Mouse (Mus musculus) right cerebral cortex, postnatal 25 days (tissue): Measurements from ENCODE around the gene Ttc12.
A peak's percentile ranks its signal among the peaks of the same experiment; 100 is the strongest.

Source experiments
- DNase-seq: peaks from one replicate; pipeline ENCODE4 v3.0.0; 2022

Gene Ttc12

DNA sequence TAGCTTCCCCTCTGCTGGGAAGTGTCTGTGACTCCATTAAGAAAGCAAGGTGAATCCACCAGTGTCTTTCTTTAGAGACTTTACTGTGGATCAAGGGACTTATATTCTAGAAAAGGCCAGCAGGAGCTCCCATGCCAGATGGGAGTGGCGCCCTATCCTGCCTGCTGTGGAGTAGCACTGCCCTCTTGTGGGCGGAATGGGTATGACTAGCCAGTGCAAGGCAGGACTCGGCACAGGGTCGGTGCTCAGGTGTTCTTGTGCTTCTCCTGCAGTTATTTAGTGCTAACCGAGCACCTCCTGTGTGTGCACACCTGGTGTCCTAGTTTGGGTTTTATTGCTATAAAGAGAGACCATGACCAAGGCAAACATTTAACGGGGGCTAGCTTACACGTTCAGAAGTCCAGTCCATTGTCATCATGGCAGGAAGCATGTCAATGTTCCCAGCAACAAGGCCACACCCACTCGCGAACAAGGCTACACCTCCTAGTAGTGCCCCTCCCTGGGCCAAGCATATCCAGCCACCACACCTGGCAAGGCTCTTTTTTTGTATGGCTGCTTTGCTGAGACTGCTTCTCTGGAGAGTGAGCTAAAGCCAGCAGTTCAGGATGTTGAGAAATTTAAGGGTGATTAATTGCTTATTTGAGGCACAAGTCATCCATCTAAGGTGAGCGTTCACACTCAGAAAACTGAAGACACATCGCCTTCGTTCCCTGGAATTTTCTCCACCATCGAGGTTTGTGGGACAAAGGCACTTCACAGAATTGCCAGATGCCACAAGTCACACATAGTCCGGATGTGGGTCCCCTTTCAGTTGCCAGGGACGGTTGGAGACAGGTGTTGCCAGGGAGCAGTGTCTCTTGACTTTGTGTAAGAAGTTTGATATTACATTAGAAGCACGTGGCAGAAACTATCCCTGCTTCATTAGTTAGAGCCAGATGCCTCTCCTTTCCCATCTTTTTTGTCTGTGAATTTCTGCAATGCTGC lies 3.2 kb upstream of the Ttc12 start:
- peak; percentile 79 for DNase-seq

DNA sequence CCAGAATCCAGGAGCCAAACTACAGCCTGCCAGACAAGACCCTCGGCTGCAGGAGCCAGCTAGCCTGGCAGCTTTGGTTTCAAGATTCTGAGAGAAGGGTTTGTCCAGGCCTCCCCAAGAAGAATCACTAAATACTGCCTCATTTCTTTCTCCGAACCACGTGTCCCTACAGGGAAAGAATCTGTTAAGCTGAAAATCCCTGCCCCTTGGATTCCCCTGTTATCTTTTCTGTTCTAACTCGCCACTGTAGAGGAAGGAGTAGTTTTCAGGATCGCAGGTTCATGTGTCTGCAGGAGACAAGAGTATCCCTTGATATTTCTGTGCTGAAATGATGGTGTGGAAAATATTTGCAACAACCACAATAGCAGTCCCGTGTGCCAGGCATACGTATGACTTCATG lies 2.2 kb upstream of the Ttc12 start:
- DNase-seq, result no peak

DNA sequence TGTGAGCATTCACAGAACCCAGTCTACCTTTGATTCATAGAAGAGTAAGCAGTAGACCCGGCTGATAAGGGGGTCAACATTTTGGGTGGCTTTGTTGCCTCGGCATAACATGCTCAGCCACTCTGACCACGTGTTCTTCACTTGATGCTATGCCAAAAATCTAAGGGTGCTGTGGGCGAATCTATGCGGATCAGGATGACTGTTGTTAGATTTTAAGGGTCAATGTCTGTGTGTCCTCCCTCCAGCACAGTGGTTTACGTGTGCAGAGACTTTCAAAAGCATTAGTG lies 1.6 kb upstream of the Ttc12 start:
- no peak for DNase-seq

DNA sequence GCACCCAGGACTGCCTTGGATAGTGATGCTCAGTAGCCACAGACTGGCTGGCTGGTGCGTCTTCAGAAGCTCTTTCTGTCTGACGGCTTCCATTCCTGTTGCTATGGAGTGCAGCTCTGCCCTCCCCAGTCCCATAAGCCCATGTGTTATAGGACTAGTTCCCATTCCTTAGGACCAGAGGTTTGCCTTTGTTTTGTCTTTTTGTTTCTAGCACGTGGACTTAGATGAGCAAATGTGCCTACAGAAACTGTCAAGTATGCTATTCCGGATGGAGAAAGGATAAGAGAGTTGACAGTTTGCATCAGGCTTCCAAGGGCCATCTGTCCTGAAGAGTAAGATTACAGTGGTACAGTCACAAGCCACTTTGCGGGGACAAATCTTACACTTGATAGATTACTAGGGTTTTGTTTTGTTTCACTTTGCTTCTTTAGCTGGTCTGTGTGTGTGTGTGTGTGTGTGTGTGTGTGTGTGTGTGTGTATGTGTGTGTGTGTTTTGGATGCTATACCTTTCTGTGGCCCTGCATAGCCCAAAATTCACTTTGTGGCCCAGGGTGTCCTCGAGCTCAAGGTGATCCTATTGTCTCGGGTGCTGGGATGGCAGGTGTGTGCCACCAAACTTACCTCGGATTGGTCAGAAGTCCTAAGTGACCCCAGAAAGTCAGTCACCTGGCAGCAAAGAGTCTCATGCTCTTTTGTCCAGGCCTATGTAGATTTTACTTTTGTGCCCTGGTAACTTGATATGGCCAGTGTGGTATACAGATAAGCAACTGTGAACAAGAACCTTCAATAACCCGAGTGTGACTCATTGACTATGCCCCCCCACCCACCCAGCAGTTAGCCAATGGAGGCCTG lies 1.0 kb upstream of the Ttc12 start:
- no peak for DNase-seq

DNA sequence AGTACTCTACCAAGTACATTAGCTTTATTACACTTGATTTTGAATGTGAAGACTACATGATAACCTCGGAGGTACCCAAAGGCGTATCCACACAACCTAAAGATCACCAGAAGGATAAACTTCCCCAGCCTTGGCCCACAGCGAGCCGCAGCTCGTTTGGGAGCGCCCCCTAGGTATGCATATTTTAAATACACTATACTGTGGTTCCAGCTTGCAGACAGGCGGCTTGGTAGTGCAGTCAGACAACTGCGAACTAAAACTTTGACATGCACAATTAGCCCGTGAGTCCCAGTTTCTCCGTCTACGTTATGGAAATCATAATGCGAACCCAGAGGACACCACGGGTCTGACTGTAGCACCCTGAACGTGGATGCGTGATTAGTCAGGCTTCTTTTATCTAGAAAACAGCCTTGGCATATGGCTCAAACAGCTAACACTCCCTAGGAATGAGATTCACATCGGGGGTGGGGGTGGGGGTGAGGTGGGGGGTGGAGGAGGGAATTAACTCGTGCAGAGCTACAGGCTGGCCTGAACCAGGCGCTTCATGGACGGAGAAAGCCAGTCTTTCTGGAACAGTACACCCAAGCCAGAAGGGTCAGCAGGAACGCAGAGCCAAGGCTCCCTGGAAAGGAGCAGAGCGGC lies 654 bp downstream of the Ttc12 start:
- DNase-seq, result no peak

DNA sequence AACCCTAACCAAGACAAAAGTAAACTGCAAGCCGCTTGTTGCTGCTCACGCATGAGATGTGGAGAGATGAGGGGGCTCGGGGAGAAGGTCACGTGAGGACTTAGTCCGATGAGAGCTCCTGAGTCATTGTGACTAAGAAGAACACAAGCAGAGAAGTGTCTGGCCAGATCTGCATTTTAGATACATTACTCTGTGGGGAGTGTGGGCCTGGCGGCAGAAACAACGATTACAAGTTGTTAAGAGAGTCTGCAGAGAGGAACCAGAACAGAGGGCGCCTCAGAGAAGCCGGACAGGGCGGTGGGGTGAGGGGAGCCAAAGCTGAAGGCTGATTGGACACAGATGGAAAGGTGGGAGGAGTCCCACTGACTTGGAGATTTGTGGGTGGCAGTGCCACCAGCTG lies 2.7 kb downstream of the Ttc12 start:
- DNase-seq, result no peak

DNA sequence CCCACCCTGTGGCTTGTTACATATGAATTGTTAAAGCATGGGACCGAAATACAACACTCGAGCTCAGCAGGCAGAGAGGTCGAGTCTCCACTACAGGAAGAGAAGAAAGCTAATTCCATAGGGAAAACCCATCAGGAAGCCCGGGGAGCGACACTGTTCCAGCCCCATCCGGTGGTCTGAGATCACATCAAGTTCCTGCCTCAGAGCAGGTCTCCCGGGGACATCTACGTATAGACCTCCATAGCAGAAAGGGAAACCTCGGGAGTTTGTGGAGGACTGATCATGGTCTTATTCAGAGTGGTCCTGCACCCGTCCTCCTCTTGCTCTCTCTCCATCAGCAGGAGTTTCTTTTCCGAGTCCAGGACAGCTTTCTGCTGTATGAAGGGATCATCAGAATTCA lies 13.9 kb downstream of the Ttc12 start:
- DNase-seq, result no peak

DNA sequence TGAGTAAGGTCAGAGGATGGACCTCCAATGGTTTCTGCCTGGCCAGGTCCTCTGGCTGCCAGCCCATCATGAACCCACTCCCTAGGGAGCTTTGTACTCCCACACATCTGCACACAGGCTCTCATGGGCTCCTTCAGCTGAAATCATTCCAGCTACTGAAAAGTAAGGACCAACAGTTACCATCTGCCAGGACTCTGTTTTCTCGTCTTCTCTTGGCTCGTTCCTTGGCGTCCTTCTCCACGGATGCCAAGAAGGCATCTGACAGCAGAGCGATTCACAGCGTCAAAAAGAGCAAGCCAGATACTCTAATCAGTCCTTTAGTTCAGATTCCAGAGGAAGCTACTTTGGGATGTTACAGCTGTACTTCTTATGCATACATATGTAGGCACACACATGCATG lies 15.1 kb downstream of the Ttc12 start:
- no peak for DNase-seq

DNA sequence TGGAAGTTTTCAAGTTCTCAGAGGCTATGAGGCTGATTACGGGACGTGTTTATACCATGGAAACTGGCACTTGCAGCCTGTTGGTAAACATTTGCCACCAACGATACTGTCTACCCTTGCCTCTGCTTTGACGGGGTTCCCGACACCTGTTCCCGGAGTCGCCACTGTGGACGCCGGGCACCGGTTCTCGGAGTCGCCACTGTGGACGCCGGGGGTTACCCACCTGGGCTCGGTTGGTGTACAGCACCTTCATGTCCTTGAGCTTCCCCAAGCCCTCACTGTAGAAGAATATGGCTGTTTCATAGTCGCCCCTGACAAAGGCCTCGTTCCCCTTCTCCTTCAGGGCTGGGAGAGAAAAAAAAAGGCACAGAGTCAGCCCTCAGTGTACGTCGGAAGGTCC lies 16.0 kb downstream of the Ttc12 start:
- DNase-seq, result no peak

DNA sequence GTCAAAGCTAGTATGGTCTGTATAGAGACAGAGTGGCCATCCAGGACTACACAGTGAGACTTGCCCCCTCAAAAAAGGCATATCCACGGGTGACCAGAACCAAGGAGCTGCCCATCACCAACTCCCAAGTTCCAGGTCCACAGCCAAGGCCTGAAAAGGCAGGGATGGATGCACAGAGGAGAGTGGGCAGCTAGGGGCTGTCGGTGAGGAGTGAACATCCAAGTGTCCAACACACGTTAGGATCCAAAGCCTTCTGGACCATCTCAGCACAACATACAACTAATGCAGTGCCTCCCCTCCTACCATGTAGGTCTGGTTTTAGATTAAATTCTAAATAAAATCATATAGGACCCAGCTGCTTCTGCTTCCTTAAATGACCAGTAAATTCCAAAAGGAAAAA lies 29.9 kb downstream of the Ttc12 start:
- DNase-seq, result no peak

DNA sequence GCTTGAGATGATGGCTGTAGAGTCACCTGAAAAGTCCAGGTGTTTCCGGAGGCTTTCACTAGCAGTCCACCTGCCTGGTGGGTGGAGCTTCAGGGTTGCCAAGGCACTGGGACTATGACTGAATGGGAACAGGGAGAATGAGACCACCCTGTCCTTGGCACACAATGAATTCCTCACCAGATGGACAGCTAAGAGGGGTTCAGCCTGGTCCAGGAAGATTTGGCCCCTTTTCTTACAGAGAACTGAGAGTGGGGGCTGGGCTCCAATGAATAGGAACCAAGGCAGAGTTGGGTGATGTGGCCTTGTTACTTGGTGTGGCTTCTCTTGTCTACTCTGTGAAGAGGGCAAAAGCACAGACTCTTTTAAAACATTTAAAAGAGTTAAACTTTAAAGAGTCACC lies 33.6 kb downstream of the Ttc12 start:
- DNase-seq, result no peak

DNA sequence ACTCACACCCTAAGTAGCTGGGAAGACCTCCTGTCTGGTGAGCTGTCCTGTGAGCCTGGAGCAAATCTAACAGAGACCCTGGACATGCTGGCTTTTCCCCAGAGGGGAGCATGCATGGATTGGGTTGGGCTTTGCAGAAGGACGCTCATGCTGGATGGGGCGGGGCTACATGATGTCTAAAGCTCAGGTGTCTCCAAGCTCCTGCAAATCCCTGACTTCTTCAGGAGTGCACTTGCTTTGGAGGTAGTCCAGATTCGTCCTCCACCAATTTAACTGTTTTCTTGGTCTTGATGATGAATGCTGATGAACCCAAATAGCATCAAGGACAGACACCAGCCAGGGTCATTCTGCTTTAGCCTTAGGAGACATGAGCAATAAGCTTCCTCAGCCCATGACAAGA lies 35.5 kb downstream of the Ttc12 start:
- DNase-seq, result no peak

DNA sequence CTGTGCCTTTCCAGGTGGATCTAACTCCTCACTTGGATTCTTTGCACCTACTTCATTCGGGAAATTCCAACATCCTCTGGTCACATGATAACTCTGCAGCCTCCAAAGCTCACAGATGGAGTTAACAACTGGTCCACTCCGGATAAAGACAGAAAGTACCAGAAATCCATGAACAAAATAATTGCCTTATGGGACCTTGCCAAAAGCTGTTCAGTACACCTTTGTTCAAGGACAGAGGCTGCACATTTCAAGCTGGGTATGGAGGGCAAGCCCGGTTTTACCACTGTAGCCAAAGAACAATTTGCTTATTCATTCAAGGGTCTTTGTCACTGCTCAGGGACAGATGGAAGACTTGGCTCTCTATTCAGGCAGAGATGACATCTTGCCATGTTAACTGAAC lies 43.4 kb downstream of the Ttc12 start:
- DNase-seq, result no peak

DNA sequence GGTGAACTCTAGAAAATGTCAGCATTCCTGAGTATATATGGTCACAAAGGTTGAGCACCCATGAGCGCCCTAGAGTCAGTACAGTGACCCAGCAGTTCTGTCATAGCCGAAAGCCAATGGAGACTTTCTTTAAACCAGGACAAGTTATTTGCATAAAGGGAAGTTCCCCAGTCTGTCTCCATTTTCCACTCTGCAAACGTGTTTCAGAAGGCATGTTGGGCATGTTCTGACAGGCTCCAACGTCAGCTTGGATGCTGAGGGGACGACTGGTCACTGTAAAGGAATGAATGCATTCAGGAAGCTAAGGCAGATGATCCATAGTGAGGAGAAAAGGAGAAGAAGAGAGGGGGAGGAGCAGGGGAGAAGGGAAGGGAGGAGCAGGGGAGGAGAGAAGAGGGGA lies 58.5 kb downstream of the Ttc12 start:
- no peak for DNase-seq

DNA sequence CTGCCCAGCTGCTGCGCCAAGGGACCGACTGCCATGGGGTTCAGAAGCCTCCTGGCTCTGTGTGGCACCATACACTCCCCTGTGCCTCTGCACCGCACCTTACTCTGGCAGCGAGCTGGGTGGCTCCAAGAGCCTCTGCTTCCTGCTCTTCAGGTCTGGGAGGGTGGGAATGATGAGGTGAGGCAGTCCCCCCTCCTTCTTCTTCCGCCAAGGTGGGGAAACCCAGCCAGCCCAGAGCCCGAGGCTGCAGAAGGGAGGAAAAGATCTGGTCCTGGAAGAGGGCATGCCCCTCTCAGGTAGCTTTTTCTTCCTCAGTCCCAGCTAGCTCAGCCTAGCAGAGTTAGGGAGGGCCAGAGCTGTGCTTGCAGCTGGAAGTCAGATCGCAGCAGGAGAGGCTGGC lies 59.1 kb downstream of the Ttc12 start, which contains the start of gene Ankk1:
Gene Ankk1 (minus strand): TSS at position 101 of the 400 bp plus-strand sequence.
- no peak for DNase-seq

DNA sequence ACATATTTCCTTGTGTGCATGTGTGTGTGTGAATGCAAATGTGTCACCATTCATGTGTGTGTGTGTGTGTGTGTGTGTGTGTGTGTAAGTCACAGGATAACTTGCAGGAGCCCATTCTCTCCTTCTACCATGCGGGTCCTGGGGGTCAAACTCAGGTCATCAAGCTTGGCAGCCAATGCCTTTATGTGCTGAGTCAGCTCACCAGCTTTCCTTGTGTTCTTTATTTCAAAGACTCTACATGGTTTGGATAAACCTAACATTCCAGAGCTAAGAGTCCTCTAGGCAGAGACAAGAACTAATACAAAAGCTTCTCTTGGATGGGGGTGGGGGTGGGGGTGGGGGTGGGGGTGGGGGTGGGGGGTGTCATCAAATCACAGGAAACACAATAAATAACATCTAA lies 60.4 kb downstream of the Ttc12 start:
- DNase-seq, result no peak

DNA sequence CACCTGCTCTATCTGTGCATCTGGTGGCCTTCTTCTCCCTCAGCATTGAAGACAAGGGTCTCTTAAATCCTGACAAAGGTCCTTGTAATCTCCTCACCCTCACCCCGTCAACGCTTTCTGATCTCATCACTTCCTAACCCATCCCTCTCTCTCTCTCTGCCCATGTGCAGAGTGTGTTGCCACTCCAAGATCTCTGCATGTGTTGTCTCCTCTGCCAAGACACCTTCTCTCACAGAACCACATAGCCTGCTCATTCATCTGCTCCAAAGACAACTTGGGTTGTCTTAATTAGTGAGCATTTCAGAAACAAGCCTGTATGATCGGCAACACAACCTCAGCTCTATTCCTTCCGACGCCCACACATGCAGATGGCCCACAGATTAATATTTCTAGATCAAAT lies 62.2 kb downstream of the Ttc12 start:
- DNase-seq, result no peak

DNA sequence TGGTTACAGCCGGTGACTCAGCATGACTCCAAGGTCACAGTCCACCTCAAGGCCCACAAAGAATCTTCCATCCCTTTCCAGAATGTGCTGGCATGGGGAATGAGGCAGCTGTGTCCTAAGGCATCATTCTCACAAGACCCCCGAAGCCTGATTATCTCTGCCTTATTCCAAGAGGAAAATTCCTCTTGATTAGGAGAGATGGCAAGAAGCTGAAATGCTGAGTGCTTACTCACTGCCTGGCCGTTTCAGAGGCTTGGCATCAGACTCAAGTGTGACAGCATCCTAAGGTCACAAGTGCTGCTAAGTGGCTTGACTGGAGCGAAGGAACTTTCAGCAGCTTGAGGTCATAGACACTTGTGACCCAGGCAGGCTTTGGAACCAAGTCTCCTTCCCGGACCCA lies 75.4 kb downstream of the Ttc12 start:
- DNase-seq, result no peak

DNA sequence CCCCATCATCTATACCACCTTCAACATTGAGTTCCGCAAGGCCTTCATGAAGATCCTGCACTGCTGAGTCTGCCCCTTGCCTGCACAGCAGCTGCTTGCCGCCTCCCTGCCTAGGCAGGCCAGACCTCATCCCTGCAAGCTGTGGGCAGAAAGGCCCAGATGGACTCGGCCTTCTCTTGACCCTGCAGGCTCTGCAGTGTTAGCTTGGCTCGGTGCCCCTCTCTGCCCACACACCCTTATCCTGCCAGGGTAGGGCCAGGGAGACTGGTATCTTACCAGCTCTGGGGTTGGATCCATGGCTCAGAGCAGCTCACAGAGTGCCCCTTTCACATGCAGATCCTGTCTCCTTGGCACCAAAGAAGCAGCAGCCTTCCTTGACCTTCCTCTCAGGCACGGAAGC lies 79.0 kb downstream of the Ttc12 start:
- DNase-seq, result no peak

DNA sequence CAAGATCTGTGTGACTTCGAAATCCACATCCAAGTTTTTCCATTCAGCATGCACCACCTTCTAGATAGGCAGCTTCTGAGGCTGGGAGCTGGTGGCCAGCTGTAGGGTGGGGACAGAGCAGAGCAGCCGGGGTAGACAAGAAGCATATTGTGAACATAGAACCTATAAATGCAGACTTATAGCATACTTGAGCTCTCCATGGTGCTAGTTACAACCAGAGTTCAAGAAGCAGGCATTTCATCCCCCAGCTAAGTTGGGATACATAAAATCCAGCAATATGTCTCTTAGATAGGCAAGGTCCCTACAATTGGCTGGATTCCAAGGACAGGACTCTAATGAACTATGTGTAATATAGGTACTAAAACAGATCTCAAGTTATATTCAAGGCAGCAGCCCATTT lies 82.3 kb downstream of the Ttc12 start:
- DNase-seq, result no peak

DNA sequence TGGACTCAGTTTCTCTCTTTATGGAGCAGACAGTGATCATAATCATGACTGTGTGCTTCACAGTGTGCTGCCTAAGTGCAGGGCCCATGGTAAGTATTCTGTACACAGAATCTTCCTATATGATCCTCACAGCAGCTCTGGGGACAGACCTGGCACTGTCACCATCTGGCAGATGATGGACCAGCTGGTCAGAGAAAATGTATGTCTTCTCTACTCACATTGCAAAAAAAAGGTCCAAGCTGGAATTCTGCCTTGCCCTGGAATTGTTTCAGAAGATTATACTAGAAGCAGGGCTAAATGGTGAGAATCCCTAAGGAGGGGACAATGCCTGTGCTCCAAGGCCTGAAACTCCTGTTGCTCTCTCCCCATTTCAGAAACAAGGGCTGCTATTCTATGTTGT lies 90.0 kb downstream of the Ttc12 start:
- no peak for DNase-seq

DNA sequence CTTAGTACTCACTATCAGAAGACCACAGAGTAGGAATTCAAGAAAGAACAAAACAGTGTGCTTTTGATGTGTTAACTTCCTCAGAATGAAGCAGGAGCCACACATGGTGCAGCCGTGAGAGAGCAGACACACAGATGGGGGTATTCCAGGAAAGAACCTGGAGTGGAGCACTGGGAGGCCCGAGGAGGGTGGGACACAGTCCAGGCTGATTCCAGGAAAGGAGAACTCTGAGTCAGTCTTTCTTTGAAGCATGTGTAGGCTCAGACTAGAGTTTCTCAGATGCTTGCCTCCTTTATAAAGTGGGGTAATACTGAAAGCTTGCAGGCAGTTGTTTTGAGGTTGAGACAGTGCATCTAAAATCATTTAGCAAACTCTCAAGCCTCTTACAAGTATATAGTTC lies 93.8 kb downstream of the Ttc12 start:
- peak; percentile 11 for DNase-seq
